Mouse (Mus musculus): ENCODE results near the gene Zfp467. TPM values are rescaled to one million over a fixed set of nuclear protein-coding genes. Genes with fewer than 3 reads are reported as not detected.
A peak's percentile ranks its signal among the peaks of the same experiment; 100 is the strongest.

Gene Zfp467
- total RNA-seq, 2 experiments from 2014 or later = 14.3 to 19.7 TPM

GRCm38 (mm10) chr6:48443592-48444309 is 1.9 kb downstream of the Zfp467 start:
- peak; percentile 88 to 94 for DNase-seq (ENCODE audit: low spot score in 2 of 2)

- DNase-seq (ENCODE audit: low spot score in 2 of 2) = no peak
These were observed 5.2 kb downstream of the Zfp467 start for GRCm38 (mm10) chr6:48440306-48441014.

DNA sequence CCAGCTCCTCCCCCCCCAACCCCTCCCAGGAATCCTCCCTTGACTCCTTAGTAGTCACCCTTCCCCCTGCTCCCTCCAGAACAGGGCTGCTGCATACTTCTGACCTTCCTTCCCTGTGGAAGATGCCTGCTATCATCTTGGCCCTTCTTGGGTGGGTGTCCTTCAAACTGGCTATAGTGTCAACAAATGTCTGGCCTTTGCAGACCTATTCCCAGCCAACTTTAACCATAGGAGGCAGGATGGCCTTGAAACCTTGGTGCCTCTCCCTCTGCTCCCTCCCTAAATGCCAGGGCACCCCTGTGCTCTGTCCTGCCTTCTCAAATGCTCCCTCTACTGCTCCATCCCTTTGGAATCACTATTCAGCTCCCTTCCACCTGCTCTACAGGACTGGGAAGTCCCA is 6.0 kb downstream of the Zfp467 start:
- DNase-seq (ENCODE audit: low spot score in 2 of 2) = no peak

DNA sequence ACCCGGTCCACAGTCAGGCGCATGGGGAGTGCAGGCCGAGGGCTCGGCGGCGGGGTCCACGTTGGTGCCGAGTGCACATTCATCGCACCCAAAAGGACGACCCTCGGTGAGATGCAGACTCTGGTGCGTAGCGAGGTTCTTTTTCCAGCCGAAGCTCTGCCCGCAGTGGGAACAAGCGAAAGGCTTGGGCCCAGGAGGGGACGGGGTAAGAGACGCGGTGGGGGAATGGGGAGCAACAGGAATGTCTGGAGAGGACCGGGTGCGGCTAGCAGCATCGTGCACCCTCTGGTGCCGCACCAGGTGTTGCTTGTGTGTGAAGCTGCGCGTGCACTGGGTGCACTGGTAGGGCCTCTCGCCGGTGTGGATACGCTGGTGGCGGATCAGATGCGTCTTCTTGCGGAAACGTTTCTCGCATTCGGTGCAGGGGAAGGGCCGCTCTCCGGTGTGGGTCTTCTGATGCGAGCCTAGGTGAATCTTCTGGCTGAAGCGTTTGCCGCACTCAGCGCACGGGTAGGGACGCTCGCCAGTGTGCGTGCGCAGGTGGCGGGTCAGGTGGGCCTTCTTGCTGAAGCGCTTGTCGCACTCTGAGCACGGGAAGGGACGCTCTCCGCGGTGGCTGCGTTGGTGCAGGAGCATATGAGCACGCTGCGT is 7.0 kb downstream of the Zfp467 start:
- no peak for DNase-seq (ENCODE audit: low spot score in 2 of 2)

DNA sequence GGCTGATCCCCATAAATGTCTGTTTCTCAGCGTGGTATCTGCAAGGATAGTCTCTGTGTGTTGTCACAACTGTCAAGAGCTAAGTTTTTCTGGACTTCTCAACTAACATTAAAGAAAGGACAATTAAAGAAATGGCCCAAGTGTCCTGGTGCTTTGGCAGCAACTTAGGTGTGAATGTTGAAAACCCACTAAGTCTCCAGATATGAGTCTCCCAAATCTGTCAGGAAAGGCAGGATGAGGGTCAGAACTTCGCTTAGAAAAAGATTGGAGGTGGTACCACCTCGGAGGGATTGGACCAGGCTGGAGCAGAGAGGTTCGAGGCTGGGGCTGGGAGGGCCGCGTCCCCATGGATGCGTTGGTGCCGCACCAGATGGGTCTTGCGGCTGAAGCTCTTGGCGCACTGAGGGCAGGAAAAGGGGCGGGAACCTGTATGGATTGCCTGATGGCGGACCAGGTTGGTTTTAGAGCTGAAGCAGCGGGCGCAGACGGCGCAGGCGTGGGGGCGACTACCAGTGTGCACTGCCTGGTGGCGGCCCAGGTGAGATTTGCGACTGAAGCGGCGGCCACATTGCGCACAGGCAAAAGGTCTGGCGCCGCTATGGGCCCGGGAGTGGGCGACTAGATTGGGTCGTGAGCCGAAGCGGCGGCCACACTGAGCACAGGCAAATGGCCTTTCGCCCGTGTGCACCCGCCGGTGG is 7.8 kb downstream of the Zfp467 start:
- DNase-seq (ENCODE audit: low spot score in 2 of 2) = no peak

DNA sequence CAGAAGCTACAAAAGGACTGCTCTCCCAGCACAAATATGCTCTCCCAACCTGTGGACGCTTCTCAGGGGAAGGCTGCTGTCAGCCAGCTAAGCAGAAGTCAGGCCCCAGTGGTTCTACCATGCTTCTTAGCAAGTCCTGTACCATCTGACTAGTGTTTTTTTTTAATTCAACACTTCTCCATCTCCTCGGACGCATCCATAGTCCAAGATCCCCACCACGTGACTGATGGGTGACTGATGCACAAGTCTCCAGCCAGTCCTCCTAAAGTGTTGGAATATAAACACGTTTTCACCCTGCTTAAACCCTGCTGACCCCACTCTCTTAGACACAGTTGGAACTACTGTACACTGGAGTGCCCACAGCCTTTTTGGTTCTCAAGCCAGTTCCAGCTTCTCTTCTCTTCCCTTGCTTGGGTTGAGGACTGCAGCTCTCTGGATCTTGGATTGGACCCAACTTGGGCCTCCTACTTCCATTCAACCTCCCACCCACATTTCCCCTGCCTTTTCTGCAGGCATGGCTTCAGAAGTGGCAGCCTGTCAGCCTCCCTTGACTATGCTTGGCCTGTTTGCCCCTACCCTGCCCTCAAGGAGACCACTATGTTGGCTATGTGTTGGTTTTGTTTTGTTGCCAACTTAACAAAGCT is 9.8 kb downstream of the Zfp467 start:
- DNase-seq (ENCODE audit: low spot score in 2 of 2) = no peak

- DNase-seq (ENCODE audit: low spot score in 2 of 2) = no peak
These were observed 10.5 kb downstream of the Zfp467 start for GRCm38 (mm10) chr6:48435111-48435510.

GRCm38 (mm10) chr6:48434651-48435050 is 11.0 kb downstream of the Zfp467 start:
- DNase-seq (ENCODE audit: low spot score in 2 of 2) = no peak

DNA sequence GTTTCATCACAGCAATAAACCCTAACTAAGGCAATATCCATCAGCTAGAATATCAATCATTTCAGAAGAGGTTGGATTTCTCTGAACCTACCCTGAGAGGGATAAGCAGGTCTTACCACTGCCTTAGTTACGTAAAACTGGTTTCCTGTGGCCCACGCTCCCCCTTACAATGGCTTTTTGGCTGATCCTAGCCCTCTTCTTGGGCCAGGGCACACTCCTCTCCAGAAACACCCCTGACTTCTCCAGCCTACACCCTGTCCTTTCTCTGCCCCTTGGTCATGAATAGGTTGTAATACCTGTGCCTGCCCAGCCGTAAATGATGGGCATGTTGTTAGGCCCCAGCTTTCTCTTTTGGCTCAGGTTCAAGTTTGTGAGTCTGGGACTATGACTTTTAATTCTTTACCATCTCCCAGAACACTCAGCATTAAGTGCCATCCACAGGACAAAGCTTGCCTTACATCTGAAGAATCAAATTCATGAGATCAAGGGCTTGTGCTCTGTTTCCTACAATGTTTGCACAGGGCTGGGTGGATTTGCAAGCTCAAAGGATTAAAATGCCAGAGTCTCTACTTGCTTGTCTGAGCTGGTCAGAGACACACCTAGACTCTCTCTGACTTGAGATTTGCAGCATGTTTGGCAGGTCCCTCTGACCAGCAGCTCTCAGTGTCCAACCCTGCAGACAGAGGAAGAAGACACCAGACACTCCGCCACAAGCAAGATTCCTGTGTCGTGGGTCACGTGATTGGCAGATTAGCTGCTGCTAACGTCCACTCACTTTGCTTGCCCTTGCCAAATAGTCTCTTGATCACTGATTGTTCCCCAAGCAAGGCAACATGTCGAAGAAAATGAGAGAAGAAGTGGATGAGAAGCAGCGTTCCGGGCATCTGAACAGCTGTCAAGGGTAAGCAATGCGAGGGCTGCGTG is 12.5 kb downstream of the Zfp467 start:
- no peak for DNase-seq (ENCODE audit: low spot score in 2 of 2)

- no peak for DNase-seq (ENCODE audit: low spot score in 2 of 2)
These were observed 14.9 kb downstream of the Zfp467 start for GRCm38 (mm10) chr6:48430748-48431147.

GRCm38 (mm10) chr6:48428769-48429557 is 16.7 kb downstream of the Zfp467 start:
- no peak for DNase-seq (ENCODE audit: low spot score in 2 of 2)

DNA sequence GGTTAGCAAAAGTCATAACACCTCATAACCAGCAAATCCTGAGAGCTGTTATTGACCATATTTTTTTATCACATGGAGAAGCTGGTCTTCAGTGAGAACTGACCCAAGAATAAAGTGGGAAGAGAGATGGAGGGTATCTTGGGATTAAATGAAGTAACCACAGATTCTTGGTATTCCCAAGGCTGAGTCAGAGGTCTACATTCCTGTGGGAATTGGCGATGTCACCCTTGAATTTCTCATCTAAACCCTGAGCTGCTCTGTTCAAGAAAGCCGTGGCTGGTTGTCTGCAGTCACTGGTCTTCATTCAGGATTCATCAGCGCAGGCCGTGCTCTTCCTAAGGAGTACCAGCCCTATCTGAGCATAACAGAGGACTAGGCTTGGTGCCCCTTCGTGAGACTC is 18.7 kb downstream of the Zfp467 start:
- DNase-seq (ENCODE audit: low spot score in 2 of 2) = no peak

- DNase-seq (ENCODE audit: low spot score in 2 of 2) = no peak
These were observed 21.6 kb downstream of the Zfp467 start for GRCm38 (mm10) chr6:48424074-48424473.

DNA sequence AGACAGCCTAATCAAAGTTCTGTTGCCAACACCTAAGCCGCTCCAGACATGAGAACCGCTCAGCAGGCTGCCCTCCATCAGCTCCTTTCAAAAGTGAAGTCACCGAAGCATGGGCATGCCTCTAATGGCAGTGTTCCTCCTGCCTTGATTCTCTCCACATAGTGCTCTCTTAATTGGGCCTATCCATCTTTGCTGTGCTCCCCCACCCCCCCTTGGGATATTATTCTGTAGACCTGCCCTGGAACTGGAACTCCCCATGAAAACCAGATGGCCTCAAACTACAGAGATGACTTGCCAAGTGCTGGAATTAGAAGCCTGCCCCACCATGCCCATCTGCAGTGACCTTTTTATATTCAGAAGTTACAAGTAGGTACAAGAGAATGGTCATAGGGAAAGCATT is 22.3 kb downstream of the Zfp467 start:
- no peak for DNase-seq (ENCODE audit: low spot score in 2 of 2)

- DNase-seq (ENCODE audit: low spot score in 2 of 2) = no peak
These were observed 25.0 kb downstream of the Zfp467 start for GRCm38 (mm10) chr6:48420647-48421046.

- no peak for DNase-seq (ENCODE audit: low spot score in 2 of 2)
These were observed 29.1 kb downstream of the Zfp467 start for GRCm38 (mm10) chr6:48416486-48416885.

DNA sequence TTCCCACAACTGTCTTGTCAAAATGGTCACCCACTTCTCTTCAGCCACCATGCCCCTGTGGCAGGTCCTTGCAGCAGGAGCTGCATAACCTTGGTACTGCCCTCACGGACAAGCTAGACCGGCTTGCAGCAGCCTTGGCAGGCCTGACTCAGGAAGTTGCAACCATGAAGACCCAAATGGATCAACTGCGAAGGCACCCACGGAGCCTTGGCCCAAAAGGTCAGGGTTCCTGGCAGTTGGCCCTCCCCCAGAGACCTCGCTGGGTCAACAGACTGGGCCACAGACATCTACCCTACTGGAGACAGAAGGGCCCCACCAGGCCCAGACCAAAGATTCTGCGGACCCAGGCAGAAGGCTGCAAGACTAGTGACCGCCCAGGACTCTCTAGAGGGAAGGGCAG is 30.0 kb downstream of the Zfp467 start:
- DNase-seq (ENCODE audit: low spot score in 2 of 2) = no peak

- DNase-seq (ENCODE audit: low spot score in 2 of 2) = no peak
These were observed 30.7 kb downstream of the Zfp467 start for GRCm38 (mm10) chr6:48414886-48415285.

- DNase-seq (ENCODE audit: low spot score in 2 of 2) = no peak
These were observed 32.5 kb downstream of the Zfp467 start for GRCm38 (mm10) chr6:48413081-48413480.
